Mouse (Mus musculus): ENCODE data around the gene Ikzf5. TPM values are rescaled to one million over a fixed set of nuclear protein-coding genes. Genes with fewer than 3 reads are reported as not detected.
"Not testable (repeated sequence)": the region's sequence is repeated elsewhere in the genome, so short reads cannot be mapped to it uniquely, and the experiment has no call there.

The Ikzf5 gene
- 15.3 and 16.5 TPM in 2 replicates for polyA plus RNA-seq (2014; fragmentation: Nextera tagmentation; extraction: Ambion mirVana)

DNA sequence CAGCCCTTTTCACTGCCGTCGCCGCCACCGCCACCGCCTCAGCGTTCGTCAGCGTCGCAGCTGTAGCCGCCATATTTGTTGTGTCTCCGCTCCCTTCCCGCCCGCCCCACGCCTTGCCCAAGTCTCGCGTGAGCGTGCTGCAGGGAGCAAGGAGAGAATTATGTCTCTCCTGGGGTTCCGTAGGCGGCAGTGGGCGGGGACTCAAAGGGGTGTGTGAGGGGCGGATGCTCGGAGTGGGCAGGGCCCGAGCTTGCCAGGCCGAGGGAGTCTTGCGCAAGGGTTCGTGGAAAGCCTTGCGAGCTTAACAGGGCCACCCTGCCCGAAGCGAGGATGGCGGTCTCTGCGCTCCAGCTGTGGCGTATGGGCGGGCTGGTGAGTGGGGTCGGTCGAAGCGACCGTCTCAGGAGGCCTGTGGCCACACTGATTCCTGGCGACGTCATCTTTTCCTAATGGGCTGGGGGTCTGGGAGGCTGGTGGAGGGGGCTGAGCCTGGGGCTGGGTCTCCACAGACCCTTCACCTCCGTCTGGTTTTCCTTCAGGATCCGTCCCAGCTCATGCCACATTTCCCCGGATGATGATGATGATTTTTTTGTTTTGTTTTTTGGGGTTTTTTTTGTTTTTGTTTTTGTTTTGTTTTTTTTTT is at the start of gene Ikzf5, which contains the start of gene Acadsb:
Gene Ikzf5 (minus strand): TSS at position 106 of the 643 bp plus-strand sequence.
Gene Acadsb (plus strand): TSS at position 186 of the 643 bp plus-strand sequence.
- H3K4me1 ChIP-seq (ENCODE audit: control insufficient read depth, insufficient read depth, low read length): peaks cover 15% of the 10 kb centered on the region

GRCm38 (mm10) chr7:131456714-131457113 is 46.4 kb upstream of the Ikzf5 start:
- Histone ChIP-seq H3K9ac (ENCODE audit: low read depth, low read length) (no peak overlapping the region), H3K4me1 (ENCODE audit: control insufficient read depth, insufficient read depth, low read length) (no peaks in the 10 kb centered on the region), H3K27me3 (replicated peaks; ENCODE audit: control insufficient read depth, insufficient read depth, low read length) (no peaks in the 10 kb centered on the region), H3K27ac (replicated peaks; ENCODE audit: low read depth, low read length) (no peak overlapping the region), H3K4me3 (ENCODE audit: low read depth, low read length) (no peak overlapping the region), H3K9me3 (ENCODE audit: control insufficient read depth, low read length) (no peaks in the 10 kb centered on the region), H3K4me2 (ENCODE audit: low read depth, low read length) (no peak overlapping the region), H3K36me3 (ENCODE audit: control insufficient read depth, insufficient read depth, low read length) (no peaks in the 10 kb centered on the region)
- 91% methylated on average over 5 of the region's 5 CpGs for WGBS
- ATAC-seq (ENCODE audit: low read depth) (no peak), DNase-seq (ENCODE audit: low spot score) (no peak)

More for the DNA sequence above, at the start of gene Ikzf5, which contains the start of gene Acadsb:
- Histone ChIP-seq H3K27ac (replicated peaks; ENCODE audit: low read depth, low read length) (peak within 1 kb of the TSS; percentile 83), H3K4me2 (ENCODE audit: low read depth, low read length) (peak within 1 kb of the TSS; percentile 80), H3K36me3 (ENCODE audit: control insufficient read depth, insufficient read depth, low read length) (no peaks in the 10 kb centered on the region), H3K9ac (ENCODE audit: low read depth, low read length) (peak within 1 kb of the TSS; percentile 94), H3K4me3 (ENCODE audit: low read depth, low read length) (peak within 1 kb of the TSS; percentile 93), H3K9me3 (ENCODE audit: control insufficient read depth, low read length) (no peaks in the 10 kb centered on the region), H3K27me3 (replicated peaks; ENCODE audit: control insufficient read depth, insufficient read depth, low read length) (no peaks in the 10 kb centered on the region)
- DNase-seq (ENCODE audit: low spot score) (peak; percentile 98), ATAC-seq (ENCODE audit: low read depth) (peak; percentile 99)
- 5% methylated on average over 26 of the region's 42 CpGs for WGBS

DNA sequence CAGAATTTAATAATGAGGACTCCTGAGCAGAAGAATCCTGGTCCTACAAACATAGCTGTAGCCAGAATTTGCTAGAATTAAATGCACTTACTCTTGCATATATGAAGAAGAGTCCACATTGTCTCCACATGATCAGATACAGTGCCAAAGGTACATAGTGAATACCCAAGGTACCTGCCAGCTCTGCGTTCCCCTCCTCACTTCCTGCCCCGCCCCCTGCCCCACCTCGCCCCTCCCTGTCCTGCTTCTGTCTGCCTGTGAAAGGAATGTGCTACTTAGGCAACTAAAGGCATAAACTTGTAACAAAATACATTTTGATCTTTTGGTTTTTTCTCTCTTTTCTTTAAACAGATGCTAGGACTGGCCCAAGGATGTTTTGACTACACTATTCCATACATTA is 26.7 kb upstream of the Ikzf5 start:
- Histone ChIP-seq H3K27me3 (replicated peaks; ENCODE audit: control insufficient read depth, insufficient read depth, low read length) (no peaks in the 10 kb centered on the region), H3K27ac (replicated peaks; ENCODE audit: low read depth, low read length) (no peak overlapping the region), H3K4me1 (ENCODE audit: control insufficient read depth, insufficient read depth, low read length) (no peaks in the 10 kb centered on the region), H3K4me2 (ENCODE audit: low read depth, low read length) (no peak overlapping the region), H3K4me3 (ENCODE audit: low read depth, low read length) (no peak overlapping the region), H3K9ac (ENCODE audit: low read depth, low read length) (no peak overlapping the region), H3K9me3 (ENCODE audit: control insufficient read depth, low read length) (no peaks in the 10 kb centered on the region), H3K36me3 (ENCODE audit: control insufficient read depth, insufficient read depth, low read length) (peaks cover 25% of the 10 kb centered on the region)
- 53% methylated on average over 3 of the region's 3 CpGs for WGBS
- ATAC-seq (ENCODE audit: low read depth) (no peak), DNase-seq (ENCODE audit: low spot score) (no peak)

DNA sequence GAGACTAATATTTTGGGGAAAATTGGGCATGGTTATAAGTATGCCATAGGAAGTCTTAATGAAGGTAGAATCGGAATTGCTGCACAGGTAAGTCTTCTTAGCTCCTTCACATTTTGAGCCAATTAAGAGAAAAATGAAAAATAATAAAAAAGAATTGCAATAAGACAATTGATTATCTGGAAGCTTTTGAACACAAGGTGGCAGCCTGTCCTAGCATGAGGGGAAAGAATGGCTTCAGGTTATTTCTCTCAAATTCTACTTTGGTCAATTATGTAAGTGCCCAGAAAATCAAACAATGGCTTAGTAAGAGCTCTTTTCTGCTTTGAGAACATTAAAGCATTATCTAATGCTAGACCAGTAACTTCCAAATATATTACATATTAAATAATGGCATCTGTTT is 24.0 kb upstream of the Ikzf5 start:
- peaks cover 44% of the 10 kb centered on the region for H3K36me3 ChIP-seq (ENCODE audit: control insufficient read depth, insufficient read depth, low read length)
- no peak for DNase-seq (ENCODE audit: low spot score)
- H3K9me3 ChIP-seq (ENCODE audit: control insufficient read depth, low read length): 0 out of 2 replicates have a peak, but pooled peaks cover 5% of the 10 kb centered on the region
- H3K27ac ChIP-seq (replicated peaks; ENCODE audit: low read depth, low read length): no peak overlapping the region
- no peak overlapping the region for H3K4me3 ChIP-seq (ENCODE audit: low read depth, low read length)
- ATAC-seq (ENCODE audit: low read depth): no peak
- no peak overlapping the region for H3K9ac ChIP-seq (ENCODE audit: low read depth, low read length)
- no peaks in the 10 kb centered on the region for H3K27me3 ChIP-seq (replicated peaks; ENCODE audit: control insufficient read depth, insufficient read depth, low read length)
- H3K4me1 ChIP-seq (ENCODE audit: control insufficient read depth, insufficient read depth, low read length): no peaks in the 10 kb centered on the region
- H3K4me2 ChIP-seq (ENCODE audit: low read depth, low read length): no peak overlapping the region
- 86% methylated on average over 1 of the region's 1 CpGs for WGBS

DNA sequence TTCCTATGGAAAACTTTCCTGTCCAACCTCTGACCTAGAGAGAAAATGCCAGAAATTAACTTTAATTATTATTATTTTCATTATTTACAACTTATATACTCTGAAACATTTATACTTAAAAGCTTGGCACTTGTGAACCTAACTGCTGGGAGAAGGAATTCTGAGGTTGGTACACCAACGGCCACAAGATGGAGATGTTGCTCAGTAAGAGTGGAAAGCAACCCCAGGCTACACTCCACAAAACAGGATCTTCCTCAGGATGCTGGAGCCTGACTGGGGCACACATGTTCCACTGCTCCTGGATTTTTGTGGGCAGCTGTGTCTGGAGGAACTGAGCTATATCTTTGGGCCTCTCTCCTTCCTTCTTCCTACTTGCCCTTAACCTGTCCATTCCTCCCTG is 21.9 kb upstream of the Ikzf5 start:
- WGBS: 16% methylated on average over 1 of the region's 1 CpGs
- H3K27ac ChIP-seq (replicated peaks; ENCODE audit: low read depth, low read length): no peak overlapping the region
- no peaks in the 10 kb centered on the region for H3K4me1 ChIP-seq (ENCODE audit: control insufficient read depth, insufficient read depth, low read length)
- no peak for ATAC-seq (ENCODE audit: low read depth)
- H3K4me3 ChIP-seq (ENCODE audit: low read depth, low read length): no peak overlapping the region
- H3K27me3 ChIP-seq (replicated peaks; ENCODE audit: control insufficient read depth, insufficient read depth, low read length): no peaks in the 10 kb centered on the region
- H3K9ac ChIP-seq (ENCODE audit: low read depth, low read length): no peak overlapping the region
- H3K9me3 ChIP-seq (ENCODE audit: control insufficient read depth, low read length): 0 out of 2 replicates have a peak, but pooled peaks cover 5% of the 10 kb centered on the region
- peak; percentile 64 for DNase-seq (ENCODE audit: low spot score)
- H3K36me3 ChIP-seq (ENCODE audit: control insufficient read depth, insufficient read depth, low read length): peaks cover 48% of the 10 kb centered on the region
- H3K4me2 ChIP-seq (ENCODE audit: low read depth, low read length): no peak overlapping the region

GRCm38 (mm10) chr7:131427331-131427730 is 17.0 kb upstream of the Ikzf5 start:
- Histone ChIP-seq H3K4me1 (ENCODE audit: control insufficient read depth, insufficient read depth, low read length) (no peaks in the 10 kb centered on the region), H3K9me3 (ENCODE audit: control insufficient read depth, low read length) (0 out of 2 replicates have a peak, but pooled peaks cover 5% of the 10 kb centered on the region)
- WGBS: 90% methylated on average over 5 of the region's 5 CpGs

DNA sequence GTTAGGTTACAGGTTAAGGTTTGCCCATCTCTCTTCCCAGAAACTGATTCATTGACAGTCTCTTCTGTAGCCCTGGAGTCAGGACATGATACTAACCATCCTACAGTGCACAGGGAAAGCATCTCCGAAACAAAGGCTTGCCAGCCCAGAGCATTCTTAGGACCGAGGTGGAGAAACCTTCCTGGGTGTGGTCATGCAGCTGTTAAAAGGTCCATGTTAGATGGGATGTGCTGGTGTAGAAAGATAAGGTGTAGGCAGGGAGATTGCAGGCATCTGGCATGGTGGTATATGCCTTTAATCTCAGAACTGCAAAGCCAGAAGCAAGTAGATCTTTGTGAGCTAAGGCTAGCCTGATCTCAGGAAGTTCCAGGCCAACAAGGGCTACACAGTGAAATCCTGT is 14.6 kb upstream of the Ikzf5 start:
- Histone ChIP-seq H3K4me1 (ENCODE audit: control insufficient read depth, insufficient read depth, low read length) (no peaks in the 10 kb centered on the region), H3K4me2 (ENCODE audit: low read depth, low read length) (no peak overlapping the region), H3K27me3 (replicated peaks; ENCODE audit: control insufficient read depth, insufficient read depth, low read length) (no peaks in the 10 kb centered on the region), H3K36me3 (ENCODE audit: control insufficient read depth, insufficient read depth, low read length) (peaks cover 31% of the 10 kb centered on the region), H3K27ac (replicated peaks; ENCODE audit: low read depth, low read length) (no peak overlapping the region), H3K9me3 (ENCODE audit: control insufficient read depth, low read length) (no peaks in the 10 kb centered on the region), H3K9ac (ENCODE audit: low read depth, low read length) (no peak overlapping the region), H3K4me3 (ENCODE audit: low read depth, low read length) (no peak overlapping the region)
- WGBS: 80% methylated on average over 2 of the region's 2 CpGs
- ATAC-seq (ENCODE audit: low read depth): no peak
- DNase-seq (ENCODE audit: low spot score): no peak

More at GRCm38 (mm10) chr7:131427331-131427730, 17.0 kb upstream of the Ikzf5 start:
- Histone ChIP-seq H3K36me3 (ENCODE audit: control insufficient read depth, insufficient read depth, low read length) (peaks cover 51% of the 10 kb centered on the region), H3K4me3 (ENCODE audit: low read depth, low read length) (no peak overlapping the region), H3K27me3 (replicated peaks; ENCODE audit: control insufficient read depth, insufficient read depth, low read length) (no peaks in the 10 kb centered on the region), H3K9ac (ENCODE audit: low read depth, low read length) (no peak overlapping the region), H3K4me2 (ENCODE audit: low read depth, low read length) (no peak overlapping the region), H3K27ac (replicated peaks; ENCODE audit: low read depth, low read length) (no peak overlapping the region)
- DNase-seq (ENCODE audit: low spot score) (no peak), ATAC-seq (ENCODE audit: low read depth) (no peak)

DNA sequence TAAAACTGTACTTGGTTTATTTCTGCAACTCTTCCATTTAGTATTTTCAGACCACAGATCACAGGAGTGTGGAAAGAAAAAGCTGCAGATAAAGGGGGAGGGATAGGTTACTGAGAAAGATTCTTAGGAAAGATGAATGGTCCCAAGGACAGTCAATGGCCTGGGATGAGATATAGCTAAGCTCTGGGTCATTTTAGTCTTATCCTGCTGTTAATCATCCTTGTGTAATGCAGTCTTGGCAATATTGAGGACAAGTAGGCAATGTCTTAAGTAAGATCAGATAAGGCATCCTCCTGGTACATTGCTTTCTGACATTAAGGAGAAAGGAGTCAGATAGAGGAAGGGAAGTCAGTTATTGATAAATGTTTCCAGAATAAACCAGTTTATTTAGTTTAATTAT is 7.3 kb upstream of the Ikzf5 start:
- Histone ChIP-seq H3K9ac (ENCODE audit: low read depth, low read length) (no peak overlapping the region), H3K36me3 (ENCODE audit: control insufficient read depth, insufficient read depth, low read length) (no peaks in the 10 kb centered on the region), H3K4me1 (ENCODE audit: control insufficient read depth, insufficient read depth, low read length) (no peaks in the 10 kb centered on the region), H3K9me3 (ENCODE audit: control insufficient read depth, low read length) (no peaks in the 10 kb centered on the region), H3K4me2 (ENCODE audit: low read depth, low read length) (no peak overlapping the region), H3K27me3 (replicated peaks; ENCODE audit: control insufficient read depth, insufficient read depth, low read length) (no peaks in the 10 kb centered on the region), H3K27ac (replicated peaks; ENCODE audit: low read depth, low read length) (no peak overlapping the region), H3K4me3 (ENCODE audit: low read depth, low read length) (no peak overlapping the region)
- no peak for ATAC-seq (ENCODE audit: low read depth)
- no peak for DNase-seq (ENCODE audit: low spot score)

DNA sequence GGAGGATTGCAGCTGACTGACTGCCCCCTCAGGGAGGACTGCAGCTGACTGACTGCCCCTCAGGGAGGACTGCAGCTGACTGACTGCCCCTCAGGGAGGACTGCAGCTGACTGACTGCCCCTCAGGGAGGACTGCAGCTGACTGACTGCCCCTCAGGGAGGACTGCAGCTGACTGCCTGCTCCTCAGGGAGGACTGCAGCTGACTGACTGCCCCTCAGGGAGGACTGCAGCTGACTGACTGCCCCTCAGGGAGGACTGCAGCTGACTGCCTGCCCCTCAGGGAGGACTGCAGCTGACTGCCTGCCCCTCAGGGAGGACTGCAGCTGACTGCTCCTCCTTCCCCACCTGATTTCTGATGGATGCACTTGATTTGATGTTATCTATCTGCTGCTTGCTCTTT is 6.4 kb upstream of the Ikzf5 start:
- H3K27ac ChIP-seq (replicated peaks; ENCODE audit: low read depth, low read length); H3K4me1 ChIP-seq (ENCODE audit: control insufficient read depth, insufficient read depth, low read length); H3K4me3 ChIP-seq (ENCODE audit: low read depth, low read length); H3K9ac ChIP-seq (ENCODE audit: low read depth, low read length); ATAC-seq (ENCODE audit: low read depth); H3K9me3 ChIP-seq (ENCODE audit: control insufficient read depth, low read length); H3K36me3 ChIP-seq (ENCODE audit: control insufficient read depth, insufficient read depth, low read length); DNase-seq (ENCODE audit: low spot score); H3K27me3 ChIP-seq (replicated peaks; ENCODE audit: control insufficient read depth, insufficient read depth, low read length); H3K4me2 ChIP-seq (ENCODE audit: low read depth, low read length): not testable (repeated sequence)
